Mouse (Mus musculus): ENCODE data around the gene Hist2h2aa1.
"Not testable (repeated sequence)": the region's sequence is repeated elsewhere in the genome, so short reads cannot be mapped to it uniquely, and the experiment has no call there.

Hist2h2aa1 gene

GRCm38 (mm10) chr3:96230404-96230803, 14.9 kb upstream of the Hist2h2aa1 start:
- DNase-seq (ENCODE audit: low read depth, low spot score), result no peak

GRCm38 (mm10) chr3:96230910-96231757, 14.2 kb upstream of the Hist2h2aa1 start:
- DNase-seq (ENCODE audit: low read depth, low spot score), result no peak

- no peak for DNase-seq (ENCODE audit: low read depth, low spot score)
These were observed 13.6 kb upstream of the Hist2h2aa1 start for GRCm38 (mm10) chr3:96231758-96232120.

GRCm38 (mm10) chr3:96234914-96235313, 10.4 kb upstream of the Hist2h2aa1 start:
- no peak for DNase-seq (ENCODE audit: low read depth, low spot score)

- DNase-seq (ENCODE audit: low read depth, low spot score), result no peak
These were observed 9.5 kb upstream of the Hist2h2aa1 start for GRCm38 (mm10) chr3:96235836-96236235.

- no peak for DNase-seq (ENCODE audit: low read depth, low spot score)
These were observed 8.4 kb upstream of the Hist2h2aa1 start for GRCm38 (mm10) chr3:96236834-96237334.

- DNase-seq (ENCODE audit: low read depth, low spot score), result no peak
These were observed 7.9 kb upstream of the Hist2h2aa1 start for GRCm38 (mm10) chr3:96237335-96237903.

- DNase-seq (ENCODE audit: low read depth, low spot score), result no peak
These were observed 7.3 kb upstream of the Hist2h2aa1 start for GRCm38 (mm10) chr3:96237904-96238511.

GRCm38 (mm10) chr3:96238954-96239793, 6.1 kb upstream of the Hist2h2aa1 start, which contains the start of gene Hist2h3c2:
TSS of gene Hist2h3c2 (minus strand) at chr3:96239127.
- DNase-seq (ENCODE audit: low read depth, low spot score), result not testable (repeated sequence)

- DNase-seq (ENCODE audit: low read depth, low spot score), result not testable (repeated sequence)
These were observed 5.1 kb upstream of the Hist2h2aa1 start, which contains the start of gene Hist2h2aa2 for GRCm38 (mm10) chr3:96239949-96240798. TSS of gene Hist2h2aa2 (minus strand) at chr3:96240276.

GRCm38 (mm10) chr3:96240799-96241197, 4.5 kb upstream of the Hist2h2aa1 start:
- DNase-seq (ENCODE audit: low read depth, low spot score), result no peak

GRCm38 (mm10) chr3:96243921-96244572, 1.2 kb upstream of the Hist2h2aa1 start:
- DNase-seq (ENCODE audit: low read depth, low spot score), result no peak

- not testable (repeated sequence) for DNase-seq (ENCODE audit: low read depth, low spot score)
These were observed 721 bp downstream of the Hist2h2aa1 start for GRCm38 (mm10) chr3:96246018-96246417.

GRCm38 (mm10) chr3:96246427-96246856, 1.1 kb downstream of the Hist2h2aa1 start, which contains the start of gene Hist2h3c1:
TSS of gene Hist2h3c1 (plus strand) at chr3:96246685.
- DNase-seq (ENCODE audit: low read depth, low spot score), result not testable (repeated sequence)

GRCm38 (mm10) chr3:96247356-96248140, 2.3 kb downstream of the Hist2h2aa1 start:
- DNase-seq (ENCODE audit: low read depth, low spot score), result no peak

- no peak for DNase-seq (ENCODE audit: low read depth, low spot score)
These were observed 3.1 kb downstream of the Hist2h2aa1 start for GRCm38 (mm10) chr3:96248141-96249033.

GRCm38 (mm10) chr3:96249034-96249345, 3.7 kb downstream of the Hist2h2aa1 start:
- DNase-seq (ENCODE audit: low read depth, low spot score), result no peak

- DNase-seq (ENCODE audit: low read depth, low spot score), result no peak
These were observed 5.6 kb downstream of the Hist2h2aa1 start for GRCm38 (mm10) chr3:96250890-96251289.
